Mouse (Mus musculus): ENCODE data around the gene Dtnbp1. TPM values are rescaled to one million over a fixed set of nuclear protein-coding genes. Genes with fewer than 3 reads are reported as not detected.

The Dtnbp1 gene
- 10 to 100 TPM in 2 of 3 experiments, 1 to 10 TPM in 1; 8.1 to 10.6 (median 10.0) TPM for polyA plus RNA-seq (2017; shearing (Covaris generic))

GRCm38 (mm10) chr13:45001911-45002615 is at the start of gene Dtnbp1:
TSS of gene Dtnbp1 (minus strand) at chr13:45002147.
- ATAC-seq: peak; percentile 83

- no peak for ATAC-seq
Measured at GRCm38 (mm10) chr13:45049261-45050020, 47.5 kb upstream of the Dtnbp1 start.

- ATAC-seq: no peak
Measured at GRCm38 (mm10) chr13:45043466-45043865, 41.5 kb upstream of the Dtnbp1 start.

GRCm38 (mm10) chr13:45040741-45041140 is 38.8 kb upstream of the Dtnbp1 start:
- no peak for ATAC-seq

- no peak for ATAC-seq
Measured at GRCm38 (mm10) chr13:45040195-45040594, 38.2 kb upstream of the Dtnbp1 start.

- no peak for ATAC-seq
Measured at GRCm38 (mm10) chr13:45036417-45036816, 34.5 kb upstream of the Dtnbp1 start.

GRCm38 (mm10) chr13:45034759-45035158 is 32.8 kb upstream of the Dtnbp1 start:
- no peak for ATAC-seq

GRCm38 (mm10) chr13:45033360-45033759 is 31.4 kb upstream of the Dtnbp1 start:
- no peak for ATAC-seq

GRCm38 (mm10) chr13:45032484-45032883 is 30.5 kb upstream of the Dtnbp1 start:
- ATAC-seq: no peak

- ATAC-seq: no peak
Measured at GRCm38 (mm10) chr13:45031748-45032147, 29.8 kb upstream of the Dtnbp1 start.

GRCm38 (mm10) chr13:45031314-45031713 is 29.4 kb upstream of the Dtnbp1 start:
- ATAC-seq: no peak

GRCm38 (mm10) chr13:45030830-45031229 is 28.9 kb upstream of the Dtnbp1 start:
- peak; percentile 86 for ATAC-seq

- ATAC-seq: no peak
Measured at GRCm38 (mm10) chr13:45029791-45030190, 27.8 kb upstream of the Dtnbp1 start.

- no peak for ATAC-seq
Measured at GRCm38 (mm10) chr13:45026291-45026690, 24.3 kb upstream of the Dtnbp1 start.

- ATAC-seq: no peak
Measured at GRCm38 (mm10) chr13:45024821-45025220, 22.9 kb upstream of the Dtnbp1 start.

- ATAC-seq: no peak
Measured at GRCm38 (mm10) chr13:45023356-45024150, 21.6 kb upstream of the Dtnbp1 start.

- ATAC-seq: no peak
Measured at GRCm38 (mm10) chr13:45008150-45008549, 6.2 kb upstream of the Dtnbp1 start.

- no peak for ATAC-seq
Measured at GRCm38 (mm10) chr13:45007726-45008125, 5.8 kb upstream of the Dtnbp1 start.

- no peak for ATAC-seq
Measured at GRCm38 (mm10) chr13:45006483-45006882, 4.5 kb upstream of the Dtnbp1 start.

- no peak for ATAC-seq
Measured at GRCm38 (mm10) chr13:45005861-45006260, 3.9 kb upstream of the Dtnbp1 start.

GRCm38 (mm10) chr13:45004987-45005592 is 3.1 kb upstream of the Dtnbp1 start:
- ATAC-seq: no peak

- no peak for ATAC-seq
Measured at GRCm38 (mm10) chr13:45003026-45003425, 1.1 kb upstream of the Dtnbp1 start.

Data from inflammation-experienced regulatory T-cells, adult 6 months (primary cell).